Mouse (Mus musculus): ENCODE results near the gene Spag7. TPM values are rescaled to one million over a fixed set of nuclear protein-coding genes. Genes with fewer than 3 reads are reported as not detected.

Gene Spag7
- polyA plus RNA-seq, 1 experiment from 2014 or later: 201 TPM

- H3K9ac ChIP-seq (ENCODE audit: low read depth, low read length): no peak overlapping the region
- WGBS (ENCODE audit: insufficient replicate concordance): 69% methylated on average over 9 of the region's 9 CpGs
- no peak for ATAC-seq (replicated peaks; ENCODE audit: insufficient number of reproducible peaks, low FRiP score, low TSS enrichment)
- no peak overlapping the region for H3K4me2 ChIP-seq
- H3K27ac ChIP-seq (ENCODE audit: low read depth, low read length): no peak overlapping the region
- H3K27me3 ChIP-seq (ENCODE audit: control insufficient read depth, insufficient read depth, low read length): no peaks in the 10 kb centered on the region
- peaks cover 18% of the 10 kb centered on the region for H3K36me3 ChIP-seq (ENCODE audit: control insufficient read depth, insufficient read depth, low read length)
- H3K4me1 ChIP-seq (ENCODE audit: control insufficient read depth, insufficient read depth, low read length): peaks cover 5% of the 10 kb centered on the region
- no peaks in the 10 kb centered on the region for H3K9me3 ChIP-seq (replicated peaks; ENCODE audit: control insufficient read depth, low read length)
- no peak overlapping the region for H3K4me3 ChIP-seq (ENCODE audit: low read depth, low read length)
These were observed 8.9 kb upstream of the Spag7 start for GRCm38 (mm10) chr11:70678092-70678491.

GRCm38 (mm10) chr11:70674501-70674900 lies 5.3 kb upstream of the Spag7 start:
- WGBS (ENCODE audit: insufficient replicate concordance): 60% methylated on average over 11 of the region's 11 CpGs
- no peak overlapping the region for H3K4me3 ChIP-seq (ENCODE audit: low read depth, low read length)
- H3K36me3 ChIP-seq (ENCODE audit: control insufficient read depth, insufficient read depth, low read length): peaks cover 17% of the 10 kb centered on the region
- no peak for ATAC-seq (replicated peaks; ENCODE audit: insufficient number of reproducible peaks, low FRiP score, low TSS enrichment)
- no peak overlapping the region for H3K4me2 ChIP-seq
- peaks cover 12% of the 10 kb centered on the region for H3K4me1 ChIP-seq (ENCODE audit: control insufficient read depth, insufficient read depth, low read length)
- no peaks in the 10 kb centered on the region for H3K27me3 ChIP-seq (ENCODE audit: control insufficient read depth, insufficient read depth, low read length)
- no peak overlapping the region for H3K9ac ChIP-seq (ENCODE audit: low read depth, low read length)
- no peaks in the 10 kb centered on the region for H3K9me3 ChIP-seq (replicated peaks; ENCODE audit: control insufficient read depth, low read length)
- H3K27ac ChIP-seq (ENCODE audit: low read depth, low read length): no peak overlapping the region

GRCm38 (mm10) chr11:70674014-70674413 lies 4.8 kb upstream of the Spag7 start:
- no peak overlapping the region for H3K4me3 ChIP-seq (ENCODE audit: low read depth, low read length)
- peaks cover 12% of the 10 kb centered on the region for H3K4me1 ChIP-seq (ENCODE audit: control insufficient read depth, insufficient read depth, low read length)
- H3K9me3 ChIP-seq (replicated peaks; ENCODE audit: control insufficient read depth, low read length): no peaks in the 10 kb centered on the region
- ATAC-seq (replicated peaks; ENCODE audit: insufficient number of reproducible peaks, low FRiP score, low TSS enrichment): no peak
- WGBS (ENCODE audit: insufficient replicate concordance): 83% methylated on average over 6 of the region's 6 CpGs
- H3K9ac ChIP-seq (ENCODE audit: low read depth, low read length): no peak overlapping the region
- H3K27ac ChIP-seq (ENCODE audit: low read depth, low read length): no peak overlapping the region
- peaks cover 13% of the 10 kb centered on the region for H3K36me3 ChIP-seq (ENCODE audit: control insufficient read depth, insufficient read depth, low read length)
- no peaks in the 10 kb centered on the region for H3K27me3 ChIP-seq (ENCODE audit: control insufficient read depth, insufficient read depth, low read length)
- H3K4me2 ChIP-seq: no peak overlapping the region

DNA sequence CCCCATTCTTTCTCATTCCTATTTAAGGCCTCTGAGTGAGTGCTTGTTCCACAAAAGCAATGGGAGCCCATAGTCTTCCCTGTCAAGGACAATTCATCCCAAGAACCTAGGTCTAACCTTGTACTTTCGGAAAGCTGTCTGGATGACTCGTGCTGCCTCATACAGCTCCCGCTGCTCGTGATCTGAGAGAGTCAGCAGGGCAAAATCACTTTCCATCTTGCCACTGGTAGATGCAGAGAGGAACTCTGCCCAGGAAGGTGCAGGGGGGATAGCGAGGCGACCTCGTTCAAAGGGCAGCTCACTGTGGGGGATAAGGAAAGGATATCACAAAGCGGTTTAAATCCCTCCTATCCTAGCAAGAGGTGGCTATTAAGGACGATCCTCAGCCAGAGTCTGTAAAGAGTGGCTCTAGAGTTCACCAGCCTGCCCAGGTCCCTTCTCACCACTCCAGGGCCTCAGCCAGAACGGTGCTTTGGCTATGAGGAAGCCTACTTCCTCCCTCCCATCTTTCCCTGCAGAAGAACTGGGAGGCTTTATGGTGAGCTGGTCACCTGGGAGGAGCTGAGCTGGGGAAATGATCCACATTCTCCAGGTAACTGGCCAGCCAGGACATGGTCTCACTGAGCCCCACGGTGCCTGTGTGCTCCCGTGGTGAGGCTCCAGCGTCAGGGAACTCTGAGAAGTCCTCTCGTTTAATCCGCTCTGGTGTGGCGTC lies 2.3 kb upstream of the Spag7 start:
- Histone ChIP-seq H3K27ac (ENCODE audit: low read depth, low read length) (no peak overlapping the region), H3K4me1 (ENCODE audit: control insufficient read depth, insufficient read depth, low read length) (peaks cover 18% of the 10 kb centered on the region), H3K9ac (ENCODE audit: low read depth, low read length) (0 out of 2 replicates have a peak overlapping the region, but pooled peaks have one; percentile 16), H3K4me2 (peak overlapping the region; percentile 91; the same call in 1 of the 2 replicates), H3K9me3 (replicated peaks; ENCODE audit: control insufficient read depth, low read length) (no peaks in the 10 kb centered on the region), H3K4me3 (ENCODE audit: low read depth, low read length) (no peak overlapping the region), H3K36me3 (ENCODE audit: control insufficient read depth, insufficient read depth, low read length) (peaks cover 11% of the 10 kb centered on the region), H3K27me3 (ENCODE audit: control insufficient read depth, insufficient read depth, low read length) (no peaks in the 10 kb centered on the region)
- 74% methylated on average over 16 of the region's 16 CpGs for WGBS (ENCODE audit: insufficient replicate concordance)
- no peak for ATAC-seq (replicated peaks; ENCODE audit: insufficient number of reproducible peaks, low FRiP score, low TSS enrichment)

DNA sequence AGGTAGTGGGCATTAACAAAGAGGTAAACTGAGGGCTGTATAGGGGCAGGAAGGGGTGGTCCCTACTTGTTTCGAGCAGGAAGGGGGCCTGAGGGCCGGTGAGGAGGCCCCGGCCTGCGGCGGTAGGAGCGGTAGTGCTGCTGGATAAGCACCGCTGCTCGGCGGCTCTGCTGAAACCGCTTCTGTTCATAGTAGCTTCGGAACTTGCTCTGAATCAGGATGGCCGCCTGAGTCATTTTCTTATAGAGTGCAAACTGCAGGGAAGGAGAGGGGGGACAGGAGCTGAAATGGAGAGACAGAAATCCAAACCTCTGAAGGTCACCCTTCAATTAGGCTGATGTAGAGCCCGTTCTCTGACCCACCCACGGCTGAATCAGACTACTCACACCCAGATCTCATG lies 1.3 kb upstream of the Spag7 start:
- WGBS (ENCODE audit: insufficient replicate concordance): 46% methylated on average over 14 of the region's 14 CpGs
- peak overlapping the region; percentile 89 for H3K9ac ChIP-seq (ENCODE audit: low read depth, low read length)

DNA sequence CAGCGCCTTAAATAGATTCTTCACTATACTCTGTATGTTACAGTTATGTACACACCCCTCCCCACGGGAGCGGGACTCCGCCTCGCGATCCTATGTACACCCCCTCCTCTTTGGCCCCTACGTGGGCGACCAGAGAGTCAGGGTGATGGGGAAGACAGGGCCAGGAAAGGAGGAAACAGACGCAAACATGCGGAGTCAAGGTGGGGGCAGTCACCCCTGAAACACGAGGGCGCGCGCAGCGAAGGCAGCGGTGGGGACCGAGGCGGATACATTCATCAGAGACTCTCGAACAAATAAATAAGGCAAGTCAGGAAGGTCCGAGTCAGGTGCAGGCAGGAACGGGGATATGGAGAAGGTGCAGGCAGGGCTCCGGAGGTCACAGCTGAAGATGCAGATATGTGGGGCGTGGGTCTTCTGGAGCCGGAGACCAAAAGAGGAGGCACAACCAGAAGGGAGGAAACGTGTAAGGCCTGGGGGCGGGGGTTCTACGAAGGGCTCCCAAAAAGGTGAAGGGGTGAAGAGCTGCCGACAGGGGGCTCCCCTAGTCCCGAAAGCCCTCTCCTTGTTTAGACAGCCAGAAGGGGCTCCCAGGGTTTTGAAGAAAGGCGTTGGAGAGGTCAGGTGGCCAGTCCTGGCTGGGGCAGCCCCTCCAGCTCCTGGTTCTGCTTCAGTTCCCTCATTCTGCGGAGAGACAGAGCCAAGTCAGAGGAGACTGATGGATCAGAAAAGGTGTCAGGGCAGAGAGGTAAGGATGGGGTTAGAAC lies 548 bp upstream of the Spag7 start:
- peak; percentile 27 for ATAC-seq (replicated peaks; ENCODE audit: insufficient number of reproducible peaks, low FRiP score, low TSS enrichment)
- peak overlapping the region; percentile 89 for H3K9ac ChIP-seq (ENCODE audit: low read depth, low read length)
- H3K4me3 ChIP-seq (ENCODE audit: low read depth, low read length): peak overlapping the region; percentile 75
- H3K27me3 ChIP-seq (ENCODE audit: control insufficient read depth, insufficient read depth, low read length): no peaks in the 10 kb centered on the region
- H3K9me3 ChIP-seq (replicated peaks; ENCODE audit: control insufficient read depth, low read length): no peaks in the 10 kb centered on the region
- peak overlapping the region; percentile 97 for H3K27ac ChIP-seq (ENCODE audit: low read depth, low read length)
- peak overlapping the region; percentile 91 for H3K4me2 ChIP-seq
- WGBS (ENCODE audit: insufficient replicate concordance): under 1% methylated on average over 31 of the region's 31 CpGs
- peaks cover 18% of the 10 kb centered on the region for H3K4me1 ChIP-seq (ENCODE audit: control insufficient read depth, insufficient read depth, low read length)
- H3K36me3 ChIP-seq (ENCODE audit: control insufficient read depth, insufficient read depth, low read length): peaks cover 19% of the 10 kb centered on the region

More for the DNA sequence above, 1.3 kb upstream of the Spag7 start:
- peak overlapping the region; percentile 91 for H3K4me2 ChIP-seq
- ATAC-seq (replicated peaks; ENCODE audit: insufficient number of reproducible peaks, low FRiP score, low TSS enrichment): no peak
- peaks cover 18% of the 10 kb centered on the region for H3K4me1 ChIP-seq (ENCODE audit: control insufficient read depth, insufficient read depth, low read length)
- H3K27me3 ChIP-seq (ENCODE audit: control insufficient read depth, insufficient read depth, low read length): no peaks in the 10 kb centered on the region
- no peaks in the 10 kb centered on the region for H3K9me3 ChIP-seq (replicated peaks; ENCODE audit: control insufficient read depth, low read length)
- peaks cover 14% of the 10 kb centered on the region for H3K36me3 ChIP-seq (ENCODE audit: control insufficient read depth, insufficient read depth, low read length)
- peak overlapping the region; percentile 75 for H3K4me3 ChIP-seq (ENCODE audit: low read depth, low read length)
- peak overlapping the region; percentile 97 for H3K27ac ChIP-seq (ENCODE audit: low read depth, low read length)

- Histone ChIP-seq H3K4me1 (ENCODE audit: control insufficient read depth, insufficient read depth, low read length) (peaks cover 18% of the 10 kb centered on the region), H3K4me2 (peak overlapping the region; percentile 91), H3K4me3 (ENCODE audit: low read depth, low read length) (peak overlapping the region; percentile 75), H3K27me3 (ENCODE audit: control insufficient read depth, insufficient read depth, low read length) (no peaks in the 10 kb centered on the region), H3K27ac (ENCODE audit: low read depth, low read length) (peak overlapping the region; percentile 97), H3K9ac (ENCODE audit: low read depth, low read length) (peak overlapping the region; percentile 68), H3K9me3 (replicated peaks; ENCODE audit: control insufficient read depth, low read length) (no peaks in the 10 kb centered on the region), H3K36me3 (ENCODE audit: control insufficient read depth, insufficient read depth, low read length) (peaks cover 23% of the 10 kb centered on the region)
- under 1% methylated on average over 15 of the region's 15 CpGs for WGBS (ENCODE audit: insufficient replicate concordance)
- peak; percentile 46 for ATAC-seq (replicated peaks; ENCODE audit: insufficient number of reproducible peaks, low FRiP score, low TSS enrichment)
These were observed 863 bp downstream of the Spag7 start for GRCm38 (mm10) chr11:70668335-70668770.

DNA sequence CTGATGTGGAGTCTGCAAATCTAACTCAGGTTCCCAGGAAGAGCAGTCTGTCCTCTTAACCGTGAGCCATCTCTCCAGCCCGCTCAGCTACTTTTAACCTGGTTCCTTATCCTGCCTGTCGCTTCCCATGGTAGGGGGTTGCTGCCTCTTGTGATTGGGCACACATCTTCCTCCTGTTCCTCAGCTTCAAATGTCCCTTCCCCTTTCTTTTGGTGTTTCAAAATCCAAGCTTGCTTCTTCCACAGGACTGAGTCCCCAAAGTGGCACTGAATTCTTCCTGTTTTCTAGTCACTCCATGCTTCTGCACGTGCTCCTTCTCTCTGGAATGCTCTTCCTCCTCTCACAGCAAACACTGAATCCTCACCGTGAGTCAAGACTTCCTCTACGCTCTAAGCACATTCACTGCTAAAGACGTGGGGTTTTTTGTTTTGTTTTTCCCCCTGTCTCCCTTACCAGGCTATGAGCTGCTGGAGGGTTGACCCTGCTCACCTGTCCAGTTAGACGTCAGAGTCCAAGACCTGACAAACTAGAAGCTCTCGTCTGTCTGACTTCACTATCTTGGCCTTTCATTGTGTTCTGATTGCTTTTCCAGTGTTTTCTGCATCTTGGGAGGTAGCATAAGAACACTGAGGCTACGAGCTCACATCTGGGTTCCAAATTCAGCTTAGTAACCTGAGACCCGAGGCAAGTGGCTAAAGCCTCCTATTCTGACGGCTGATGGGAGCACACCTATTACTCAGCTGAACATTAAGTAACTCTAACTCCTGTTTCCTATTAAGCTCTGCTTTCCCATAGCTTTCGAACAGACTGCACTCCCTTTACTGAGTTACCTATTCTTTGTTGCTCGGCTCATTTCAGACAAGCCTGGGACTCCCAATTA lies 1.7 kb downstream of the Spag7 start:
- Histone ChIP-seq H3K27ac (ENCODE audit: low read depth, low read length) (peak overlapping the region; percentile 97), H3K27me3 (ENCODE audit: control insufficient read depth, insufficient read depth, low read length) (no peaks in the 10 kb centered on the region), H3K9ac (ENCODE audit: low read depth, low read length) (peak overlapping the region; percentile 68), H3K9me3 (replicated peaks; ENCODE audit: control insufficient read depth, low read length) (no peaks in the 10 kb centered on the region), H3K4me1 (ENCODE audit: control insufficient read depth, insufficient read depth, low read length) (peaks cover 18% of the 10 kb centered on the region), H3K4me3 (ENCODE audit: low read depth, low read length) (peak overlapping the region; percentile 75), H3K36me3 (ENCODE audit: control insufficient read depth, insufficient read depth, low read length) (peaks cover 30% of the 10 kb centered on the region), H3K4me2 (peak overlapping the region; percentile 91)
- ATAC-seq (replicated peaks; ENCODE audit: insufficient number of reproducible peaks, low FRiP score, low TSS enrichment): no peak
- WGBS (ENCODE audit: insufficient replicate concordance): 75% methylated on average over 14 of the region's 14 CpGs

Data from heart, embryonic 11.5 days (tissue).